Mouse (Mus musculus) Patski (cell line): Measurements from ENCODE around the gene Chrm4. TPM values are rescaled to one million over a fixed set of nuclear protein-coding genes. Genes with fewer than 3 reads are reported as not detected.

Source experiments
- ATAC-seq: fragments of 100-300 bp; one replicate; pipeline ENCODE4 v1.8.0; 2021
- CTCF ChIA-PET: fragments of 350-600 bp; sonication (Branson Sonifier 250); formaldehyde crosslinking; loops from one replicate; lab custom pipeline; 2022; ENCODE audit warnings: inconsistent platforms; lab: Charles Lee
- POLR2A ChIA-PET: fragments of 350-600 bp; sonication (Branson Sonifier 250); formaldehyde crosslinking; loops from one replicate; lab custom pipeline; 2022; ENCODE audit warnings: antibody characterized with exemption, inconsistent platforms; lab: Charles Lee
- DNase-seq: peaks from one replicate; pipeline ENCODE4 v3.0.0-alpha.2; 2011; ENCODE audit warnings: low read depth, low spot score
- H3K27me3 ChIP-seq: fragments of 371-371 bp; one replicate; pipeline ENCODE4 v1.5.1; 2021
- CTCF ChIP-seq: fragments of 100-300 bp; IDR thresholded peaks from one replicate; pipeline ENCODE4 v1.5.1; 2021
- in situ Hi-C: fragments of 300-500 bp; cut with MboI; formaldehyde crosslinking; loops from 3 replicates; pipeline ENCODE4 v1.11.1; 2018; ENCODE audit warnings: low pct_unique_long_range_greater_than_20kb, mixed read lengths
- polyA plus RNA-seq: library from polyadenylated mRNA; unstranded; gene quantifications from one replicate; pipeline ENCODE4 v1.2.3, GENCODE M21; 2021

The Chrm4 gene
- polyA plus RNA-seq, 1 experiment from 2014 or later: not detected

GRCm38 (mm10) chr2:91950275-91951085, 23.4 kb downstream of the Chrm4 start:
- in situ Hi-C loops: no loop called here
- ChIA-PET POLR2A (no interaction called here), CTCF (no interaction called here)
- no peak for DNase-seq
- TF ChIP-seq CTCF: no peak
- H3K27me3 ChIP-seq: no peaks in the 10 kb centered on the region
- ATAC-seq: no peak

- DNase-seq: no peak
- no peak for ATAC-seq
- in situ Hi-C loops: no loop called here
- CTCF ChIA-PET: interaction anchor here (1.0 to 2.3 kb wide), 3 partner anchors 10 to 11 kb away, joined by 3 to 11 read pairs (median 5); no protein-coding TSS in a partner anchor
- no peak for TF ChIP-seq CTCF
- no peaks in the 10 kb centered on the region for H3K27me3 ChIP-seq
- POLR2A ChIA-PET: interaction anchor here (0.7 to 0.8 kb wide), 2 partner anchors 59 to 998 kb away, joined by 3 read pairs; no protein-coding TSS in a partner anchor
Measured at GRCm38 (mm10) chr2:91953825-91954224, 26.8 kb downstream of the Chrm4 start.

GRCm38 (mm10) chr2:91955121-91955591, 28.1 kb downstream of the Chrm4 start:
- CTCF ChIA-PET: interaction anchor here (2.3 kb wide), 1 partner anchor 8 kb away, joined by 11 read pairs; no protein-coding TSS in a partner anchor
- in situ Hi-C loops: no loop called here
- TF ChIP-seq CTCF: no peak
- H3K27me3 ChIP-seq: no peaks in the 10 kb centered on the region
- DNase-seq (no peak), ATAC-seq (no peak)
- POLR2A ChIA-PET: interaction anchor here (0.6 kb wide), 1 partner anchor 181 kb away, joined by 3 read pairs; no protein-coding TSS in a partner anchor

GRCm38 (mm10) chr2:91955875-91956274, 28.8 kb downstream of the Chrm4 start:
- no peak for TF ChIP-seq CTCF
- CTCF ChIA-PET: no interaction called here
- POLR2A ChIA-PET: no interaction called here
- DNase-seq (no peak), ATAC-seq (no peak)
- in situ Hi-C loops: no loop called here
- no peaks in the 10 kb centered on the region for H3K27me3 ChIP-seq

GRCm38 (mm10) chr2:91957096-91957495, 30.0 kb downstream of the Chrm4 start:
- H3K27me3 ChIP-seq: no peaks in the 10 kb centered on the region
- ATAC-seq: no peak
- in situ Hi-C loops: no loop called here
- ChIA-PET CTCF (interaction anchor here (0.8 to 0.9 kb wide), 2 partner anchors 10 to 14 kb away, joined by 3 read pairs; no protein-coding TSS in a partner anchor), POLR2A (no interaction called here)
- TF ChIP-seq CTCF: no peak
- DNase-seq: no peak

- no peak for TF ChIP-seq CTCF
- ChIA-PET CTCF (interaction anchor here (3.0 kb wide), 1 partner anchor 10 kb away, joined by 14 read pairs; no protein-coding TSS in a partner anchor), POLR2A (interaction anchor here (1.1 kb wide), 1 partner anchor 11 kb away, joined by 3 read pairs; no protein-coding TSS in a partner anchor)
- DNase-seq: no peak
- ATAC-seq: no peak
- in situ Hi-C loops: no loop called here
- no peaks in the 10 kb centered on the region for H3K27me3 ChIP-seq
Measured at GRCm38 (mm10) chr2:91958049-91958448, 31.0 kb downstream of the Chrm4 start.

- ATAC-seq (no peak), DNase-seq (no peak)
- CTCF ChIA-PET: interaction anchor here (1.0 to 5.8 kb wide), 4 partner anchors 9 to 31 kb away, joined by 3 to 63 read pairs (median 8); partner anchors contain the start of gene Gm9821
- H3K27me3 ChIP-seq: no peaks in the 10 kb centered on the region
- in situ Hi-C loops: no loop called here
- POLR2A ChIA-PET: interaction anchor here (1.1 to 1.4 kb wide), 2 partner anchors 11 to 12 kb away, joined by 3 to 6 read pairs; no protein-coding TSS in a partner anchor
- no peak for TF ChIP-seq CTCF
Measured at GRCm38 (mm10) chr2:91958701-91959457, 31.8 kb downstream of the Chrm4 start.

GRCm38 (mm10) chr2:91959544-91960410, 32.7 kb downstream of the Chrm4 start:
- ChIA-PET POLR2A (interaction anchor here (0.7 to 1.4 kb wide), 2 partner anchors 12 to 225 kb away, joined by 4 to 6 read pairs; no protein-coding TSS in a partner anchor), CTCF (interaction anchor here (1.0 to 5.8 kb wide), 4 partner anchors 10 to 31 kb away, joined by 3 to 63 read pairs (median 8); partner anchors contain the start of gene Gm9821)
- in situ Hi-C loops: no loop called here
- DNase-seq: no peak
- ATAC-seq: no peak
- no peaks in the 10 kb centered on the region for H3K27me3 ChIP-seq
- no peak for TF ChIP-seq CTCF

GRCm38 (mm10) chr2:91960459-91960858, 33.4 kb downstream of the Chrm4 start:
- peaks cover 3% of the 10 kb centered on the region for H3K27me3 ChIP-seq
- no peak for TF ChIP-seq CTCF
- DNase-seq (no peak), ATAC-seq (no peak)
- ChIA-PET POLR2A (interaction anchor here (0.7 to 1.4 kb wide), 2 partner anchors 13 to 225 kb away, joined by 4 to 6 read pairs; no protein-coding TSS in a partner anchor), CTCF (interaction anchor here (1.4 to 5.8 kb wide), 3 partner anchors 11 to 17 kb away, joined by 3 to 63 read pairs (median 14); partner anchors contain the start of gene Gm9821)
- in situ Hi-C loops: no loop called here
